19 mouse cellular contexts compared by ENCODE assay signal in the genomic region with DNA sequence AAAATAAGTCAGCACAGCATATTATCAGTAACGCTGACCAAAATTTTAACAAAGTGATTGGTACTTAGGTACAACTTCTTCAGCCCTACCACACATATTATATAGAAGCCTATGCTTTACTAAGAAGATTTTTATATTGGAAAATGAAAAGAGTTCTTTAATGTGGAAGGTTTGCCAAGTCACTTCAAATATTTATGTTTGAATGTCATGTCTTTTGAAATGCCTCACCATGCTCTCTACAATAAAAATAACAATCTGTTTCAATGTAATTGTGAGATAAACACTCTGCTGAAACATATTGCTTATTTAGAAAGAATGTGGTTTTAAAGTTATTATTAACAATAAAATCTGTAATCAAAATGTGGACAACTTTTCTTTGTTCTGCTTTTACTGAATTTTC.
DNase-seq lines count a peak whose midpoint lies in the region; ATAC-seq and TF ChIP-seq lines count a peak whose summit lies in the region.
"Had no signal": no experiment of that assay in that cellular context is flagged by ENCODE, and none has a peak within 500 bp of the region (broad histone marks: within the 10 kb centered on the region; RNA-seq: fewer than 3 reads in every experiment).

No protein-coding gene starts in this region.

- no peaks in the 10 kb centered on the region for H3K9me3 ChIP-seq in lung, embryonic 14.5 days (ENCODE audit: low read depth, low read length)
- H3K9me3 ChIP-seq in lung, embryonic 16.5 days (ENCODE audit: control insufficient read depth, low read length) = no peaks in the 10 kb centered on the region

- no peak for TF ChIP-seq POLR2A in lung, adult 2 months (IDR thresholded peaks at IDR 0.05; ENCODE audit: borderline replicate concordance, extremely low read depth, low read depth, low read length)

- H3K27ac ChIP-seq in lung, embryonic 14.5 days (ENCODE audit: low read depth) = no peak overlapping the region
- H3K27ac ChIP-seq in lung, embryonic 16.5 days (ENCODE audit: low read length) = no peak overlapping the region

- no peaks in the 10 kb centered on the region for H3K4me1 ChIP-seq in lung, embryonic 14.5 days (ENCODE audit: insufficient read depth)
- H3K4me1 ChIP-seq in lung, embryonic 16.5 days (replicated peaks; ENCODE audit: control insufficient read depth, insufficient read depth, low read length) = no peaks in the 10 kb centered on the region
- H3K4me1 ChIP-seq in lung, adult 2 months (ENCODE audit: control insufficient read depth, insufficient read depth, low read length) = no peaks in the 10 kb centered on the region

- no peak for TF ChIP-seq CTCF in lung, embryonic 14.5 days (IDR thresholded peaks at IDR 0.05; ENCODE audit: low read depth)
- TF ChIP-seq CTCF in lung, adult 2 months (IDR thresholded peaks at IDR 0.05; ENCODE audit: insufficient read depth, low read length) = no peak

- H3K9ac ChIP-seq in lung, embryonic 14.5 days = no peak overlapping the region
- H3K9ac ChIP-seq in lung, embryonic 16.5 days (ENCODE audit: low read length) = no peak overlapping the region

- WGBS in lung, embryonic 14.5 days = 79% methylated on average over 1 of the region's 1 CpGs
- WGBS in lung, embryonic 16.5 days = 68% methylated on average over 1 of the region's 1 CpGs
- WGBS in lung, adult 2 months = 87% methylated on average over 1 of the region's 1 CpGs

- H3K4me3 ChIP-seq in lung, embryonic 14.5 days (ENCODE audit: low read depth, low read length) = no peak overlapping the region
- H3K4me3 ChIP-seq in lung, embryonic 16.5 days (ENCODE audit: low read length) = no peak overlapping the region
- H3K4me3 ChIP-seq in lung, adult 2 months (replicated peaks; ENCODE audit: extremely low read depth, low read depth, low read length) = no peak overlapping the region

- H3K36me3 ChIP-seq in lung, embryonic 14.5 days (ENCODE audit: insufficient read depth) = no peaks in the 10 kb centered on the region
- H3K36me3 ChIP-seq in lung, embryonic 16.5 days (ENCODE audit: control insufficient read depth, insufficient read depth, low read length) = no peaks in the 10 kb centered on the region
- H3K36me3 ChIP-seq: G1E had no signal

- H3K4me2 ChIP-seq in lung, embryonic 14.5 days = no peak overlapping the region
- no peak overlapping the region for H3K4me2 ChIP-seq in lung, embryonic 16.5 days (ENCODE audit: low read depth, low read length)

- ATAC-seq in lung, embryonic 14.5 days (ENCODE audit: insufficient read depth) = no peak
- ATAC-seq in lung, embryonic 16.5 days (ENCODE audit: low read depth) = peak; percentile 51; the same call in 1 of the 2 replicates
- ATAC-seq: activated CD4-positive, CD25-positive, alpha-beta regulatory T cell, adult 4 months; CD4-positive, CD25-positive, alpha-beta regulatory T cell, adult 4 months; Patski had no signal

- H3K27me3 ChIP-seq in lung, embryonic 14.5 days (ENCODE audit: insufficient read depth, low read length) = no peaks in the 10 kb centered on the region
- H3K27me3 ChIP-seq in lung, embryonic 16.5 days (ENCODE audit: control insufficient read depth, insufficient read depth, low read depth, low read length) = no peaks in the 10 kb centered on the region
- H3K27me3 ChIP-seq: CH12.LX, Patski had no signal

- DNase-seq in lung, embryonic 14.5 days = peak; percentile 72
- DNase-seq in lung, postnatal 4 days = no peak
- no peak for DNase-seq in lung, adult 2 months
- DNase-seq: adrenal gland, adult 2 months; adrenal gland, adult 8-10 months; adrenal gland, postnatal 10 days; adrenal gland, postnatal 14 days; adrenal gland, postnatal 25 days; adrenal gland, postnatal 36 days; B cell, adult 2 months; cerebellum, adult 11 months; cerebellum, adult 11-12 months; cerebellum, adult 18-20 months had no signal
